Mouse (Mus musculus) sigmoid colon, adult 10 weeks (tissue): ENCODE data around the gene Gdap1l1. TPM values are rescaled to one million over a fixed set of nuclear protein-coding genes. Genes with fewer than 3 reads are reported as not detected.

ENCODE experiments used
- polyA plus RNA-seq: library from polyadenylated mRNA; stranded (reverse); fragments of 350-450 nt; fragmentation: Illumina TruSeq; extraction: RNeasy Lipid Tissue Mini Kit (QIAGEN cat#74804); gene quantifications from one replicate; pipeline ENCODE4 v1.2.3, GENCODE M21; 2014; ENCODE audit warnings: low read depth, low replicate concordance

Gene Gdap1l1
- polyA plus RNA-seq: not detected

GRCm38 (mm10) chr2:163438246-163438618 lies at the start of gene Gdap1l1:
Gene Gdap1l1 (plus strand): TSS chr2:163438476.

GRCm38 (mm10) chr2:163397905-163398304 lies 40.4 kb upstream of the Gdap1l1 start, which contains the start of gene Jph2:
Gene Jph2 (minus strand): TSS chr2:163397993.

DNA sequence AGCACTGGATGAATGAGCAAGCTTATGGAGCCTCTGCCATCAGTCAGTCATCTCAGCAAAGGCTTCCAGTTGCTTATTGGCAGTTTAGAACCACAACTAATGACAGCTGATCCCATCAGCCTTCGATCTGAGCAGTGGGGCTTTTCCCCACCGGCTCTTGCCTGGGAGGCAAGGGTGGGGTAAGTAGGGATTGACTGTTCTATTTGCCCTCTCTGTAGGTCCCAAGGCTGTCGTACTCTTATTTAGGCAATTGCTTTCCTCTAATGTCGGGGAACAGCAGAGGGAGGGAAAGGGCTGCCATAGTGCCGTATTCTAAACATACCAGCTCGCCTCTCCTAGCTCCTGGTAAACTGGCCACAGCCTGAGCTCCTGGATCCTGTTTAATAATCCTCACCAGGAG lies 13.7 kb upstream of the Gdap1l1 start, which contains the start of gene Oser1:
Gene Oser1 (minus strand): TSS at position 101 of the 400 bp plus-strand sequence.

GRCm38 (mm10) chr2:163472466-163472851 lies 34.2 kb downstream of the Gdap1l1 start, which contains the start of gene Fitm2:
Gene Fitm2 (minus strand): TSS chr2:163472629.

DNA sequence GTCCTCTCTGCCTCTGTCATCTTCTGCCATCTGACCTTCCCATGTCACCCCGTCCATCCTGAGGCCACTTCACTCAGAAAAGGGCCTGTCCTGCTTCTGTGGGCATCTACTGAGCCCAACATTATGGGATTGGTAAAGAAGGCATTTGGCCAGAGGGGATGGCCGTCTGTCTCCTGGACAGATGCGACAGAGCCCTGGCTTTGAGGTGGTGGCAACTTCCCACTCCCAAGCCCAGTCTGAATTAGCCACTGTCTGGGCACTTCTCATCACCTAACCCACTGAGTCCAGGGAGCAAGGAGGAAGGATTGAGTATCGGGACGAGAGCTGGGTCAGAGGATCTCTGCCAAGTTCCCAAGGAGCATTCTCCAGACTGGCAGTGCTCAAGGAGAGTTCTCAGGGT lies 53.7 kb downstream of the Gdap1l1 start, which contains the start of gene R3hdml:
Gene R3hdml (plus strand): TSS at position 301 of the 400 bp plus-strand sequence.

Other genes starting within 250 kb of the Gdap1l1 start
- gene Tox2, start 235.4 kb upstream of the Gdap1l1 start, polyA plus RNA-seq: 2.0 TPM
- gene Jph2, start 40.5 kb upstream of the Gdap1l1 start, polyA plus RNA-seq: 0.63 TPM
- 77.9 TPM for gene Oser1, start 13.8 kb upstream of the Gdap1l1 start, polyA plus RNA-seq
- gene Fitm2, start 34.2 kb downstream of the Gdap1l1 start, polyA plus RNA-seq: 8.3 TPM
- not detected for gene R3hdml, start 53.8 kb downstream of the Gdap1l1 start, polyA plus RNA-seq
- gene Hnf4a, start 68.3 kb downstream of the Gdap1l1 start, polyA plus RNA-seq: 152 TPM
- gene Ttpal, start 163.8 kb downstream of the Gdap1l1 start, polyA plus RNA-seq: 29.0 TPM
- gene Serinc3, start 206.7 kb downstream of the Gdap1l1 start, polyA plus RNA-seq: 687 TPM
- 26.8 TPM for gene Pkig, start 219.9 kb downstream of the Gdap1l1 start, polyA plus RNA-seq